Mouse (Mus musculus) B cell, adult 2 months (primary cell): ENCODE results near the gene Kmt5a.

Experiments used
- DNase-seq, 2 experiments: peaks; one replicate each; pipeline ENCODE4 v3.0.0; 2022

Gene Kmt5a

DNA sequence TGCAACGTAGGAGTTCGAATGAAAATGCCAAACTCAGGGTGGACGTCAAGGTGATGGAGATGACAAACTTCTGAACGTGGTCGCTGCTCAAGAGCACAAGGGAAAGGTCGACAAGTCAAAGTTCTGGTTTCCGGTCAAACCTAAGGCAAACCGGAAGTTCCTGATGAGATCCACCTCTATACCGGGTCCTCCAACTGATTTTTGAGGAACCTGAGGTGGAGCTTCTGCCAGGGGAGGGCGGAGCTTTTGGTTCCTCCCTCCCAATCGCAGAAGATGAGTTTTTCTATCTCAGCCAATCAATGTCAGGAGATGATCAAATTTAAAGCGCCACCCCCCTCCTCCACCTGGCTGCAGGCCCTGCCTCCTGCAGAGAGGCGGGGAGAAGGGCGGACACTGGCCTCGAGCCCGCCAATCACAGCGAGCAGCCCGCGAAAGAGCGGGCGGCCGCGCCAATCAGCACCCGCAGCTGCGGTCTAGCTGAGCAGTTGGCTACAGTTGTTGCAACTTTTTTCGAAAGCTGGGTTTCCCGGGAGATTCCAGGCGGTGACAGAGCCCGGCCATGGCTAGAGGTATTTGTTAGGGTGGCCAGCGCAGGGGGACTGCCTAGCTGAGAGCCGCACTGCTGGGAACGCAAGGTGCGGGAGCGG lies at the start of gene Kmt5a:
Gene Kmt5a (plus strand): TSS at position 484 of the 647 bp plus-strand sequence.
- DNase-seq = peak; percentile 90 to 94

DNA sequence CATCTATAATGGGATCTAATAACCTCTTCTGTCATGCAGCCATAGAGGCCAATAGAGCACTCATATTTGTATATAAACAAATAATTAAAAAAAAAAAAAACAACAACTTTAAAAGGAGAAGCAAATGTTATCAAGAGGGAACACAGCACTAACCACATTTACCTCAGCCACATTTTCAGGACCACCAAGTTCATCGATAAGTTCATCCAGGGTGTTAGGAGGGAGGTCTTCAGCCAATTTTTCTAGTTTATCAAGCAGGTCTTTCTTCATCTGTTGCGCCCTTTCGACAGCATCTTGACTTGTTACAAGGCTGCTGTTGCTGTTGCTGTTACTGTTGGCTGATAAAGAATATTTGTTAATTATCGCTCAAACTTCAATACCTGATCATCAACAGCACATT lies 47.3 kb upstream of the Kmt5a start:
- DNase-seq = no peak

DNA sequence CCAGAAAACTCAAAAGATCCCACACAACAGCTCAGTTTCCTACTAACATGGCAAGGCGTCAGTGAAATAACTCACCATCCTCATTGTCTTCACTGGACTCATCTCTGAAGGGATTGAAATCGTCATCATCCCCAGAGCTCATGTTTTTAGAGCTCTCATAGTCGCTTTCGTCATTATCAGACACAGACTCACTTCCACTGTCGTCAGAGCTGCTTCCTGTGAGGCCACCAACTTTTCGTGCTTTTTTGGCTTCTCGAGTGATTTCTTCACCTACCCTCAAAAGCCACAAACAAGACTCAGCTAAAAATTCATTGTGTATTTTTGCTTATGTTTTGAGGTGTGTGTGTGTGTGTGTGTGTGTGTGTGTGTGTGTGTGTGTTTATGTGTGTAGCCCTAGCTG lies 46.0 kb upstream of the Kmt5a start:
- no peak for DNase-seq

DNA sequence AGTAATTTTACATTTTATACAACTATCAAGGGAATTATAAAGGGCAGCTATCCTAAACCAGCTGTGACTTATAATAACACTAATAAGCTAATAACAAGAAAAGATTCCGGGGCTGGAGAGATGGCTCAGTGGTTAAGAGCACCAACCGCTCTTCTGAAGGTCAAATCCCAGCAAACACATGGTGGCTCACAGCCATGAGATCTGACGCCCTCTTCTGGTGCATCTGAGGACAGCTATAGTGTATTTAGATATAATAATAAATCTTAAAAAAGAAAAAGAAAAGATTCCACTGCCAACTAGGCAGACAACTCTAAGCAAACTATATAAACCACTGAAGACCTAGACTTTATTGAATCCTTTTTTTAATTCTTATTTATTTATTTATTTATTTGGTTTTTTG lies 28.9 kb upstream of the Kmt5a start:
- DNase-seq = peak; percentile 34 to 49

DNA sequence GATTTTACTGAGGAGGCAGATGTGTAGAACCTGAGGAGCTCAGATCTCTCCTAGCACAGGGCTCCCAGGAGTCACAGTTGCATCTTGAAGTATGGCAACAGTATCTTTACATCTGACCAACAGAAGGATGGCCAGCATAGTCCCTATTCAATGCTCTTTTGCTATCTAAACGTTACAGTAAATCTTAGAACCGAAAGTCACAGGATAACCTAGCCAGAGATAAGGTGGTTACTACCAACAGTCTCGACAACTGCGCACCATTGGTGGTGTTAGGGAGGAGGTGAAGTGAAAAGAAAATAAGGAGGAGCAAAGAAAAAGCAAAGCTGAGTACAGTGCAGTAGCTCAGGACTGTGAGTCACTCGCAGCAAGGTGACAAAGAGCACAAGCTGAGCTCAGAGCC lies 27.6 kb upstream of the Kmt5a start:
- no peak for DNase-seq

DNA sequence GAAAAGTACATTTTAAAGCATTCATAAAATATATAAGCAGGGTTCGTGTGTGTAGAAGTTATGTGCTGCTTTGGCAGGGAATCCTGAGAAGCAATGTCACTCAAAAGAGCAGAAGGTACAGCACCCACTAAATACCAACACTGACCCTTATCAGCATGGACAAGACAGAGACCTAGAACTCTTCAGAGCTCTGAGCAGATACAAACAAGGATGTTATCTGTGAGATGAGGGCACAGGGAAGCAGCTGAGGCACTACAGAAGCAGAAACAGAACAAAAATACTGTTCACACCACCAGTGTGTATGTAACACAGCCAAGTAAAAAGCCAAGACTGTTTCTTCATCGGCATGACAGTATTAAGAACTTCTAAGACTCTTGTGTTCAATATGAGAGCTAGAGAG lies 20.8 kb upstream of the Kmt5a start:
- DNase-seq = no peak

DNA sequence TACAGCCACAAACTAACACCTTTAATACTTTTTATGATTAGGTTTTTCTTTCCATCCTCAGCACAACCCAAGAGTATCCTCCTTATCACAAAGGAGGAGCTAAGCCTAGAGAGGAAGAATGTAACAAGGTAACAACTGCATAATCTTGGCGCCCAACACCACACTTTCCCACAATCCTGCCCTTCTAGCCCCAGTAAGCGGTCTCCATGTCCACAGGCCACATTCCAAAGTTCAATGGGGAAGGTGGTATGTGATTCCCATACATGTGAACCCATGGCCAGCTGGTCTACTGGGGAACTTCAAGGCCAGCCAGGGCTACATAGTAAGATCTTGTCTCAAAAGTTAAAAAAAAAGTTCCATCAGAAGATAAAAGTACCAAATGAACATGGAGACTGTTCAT lies 17.9 kb upstream of the Kmt5a start:
- DNase-seq = no peak

DNA sequence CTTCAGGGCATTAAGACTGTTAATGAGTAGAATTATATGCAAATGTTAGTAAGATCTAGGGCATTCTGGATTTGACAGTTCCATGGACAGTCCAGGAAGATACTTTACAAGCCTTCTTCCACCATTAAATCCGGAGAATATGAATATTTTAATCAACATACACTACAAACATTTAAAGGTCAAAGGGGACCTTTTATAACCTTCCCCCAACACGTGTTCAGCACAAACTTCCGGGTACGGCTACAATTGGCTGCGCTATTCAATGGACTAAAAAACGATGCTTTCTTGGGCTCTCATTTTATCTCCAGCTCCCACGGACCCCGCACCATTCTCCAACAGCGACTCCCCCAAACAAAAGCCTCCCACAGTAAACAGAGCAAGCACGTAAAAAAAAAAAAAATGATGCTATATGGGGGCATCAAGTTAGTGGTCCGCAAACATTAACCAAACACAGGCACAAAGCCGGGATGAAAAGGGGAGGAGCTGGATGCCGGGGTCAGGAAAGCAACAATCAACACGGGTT lies 15.5 kb upstream of the Kmt5a start:
- peak; percentile 32 to 35 for DNase-seq

DNA sequence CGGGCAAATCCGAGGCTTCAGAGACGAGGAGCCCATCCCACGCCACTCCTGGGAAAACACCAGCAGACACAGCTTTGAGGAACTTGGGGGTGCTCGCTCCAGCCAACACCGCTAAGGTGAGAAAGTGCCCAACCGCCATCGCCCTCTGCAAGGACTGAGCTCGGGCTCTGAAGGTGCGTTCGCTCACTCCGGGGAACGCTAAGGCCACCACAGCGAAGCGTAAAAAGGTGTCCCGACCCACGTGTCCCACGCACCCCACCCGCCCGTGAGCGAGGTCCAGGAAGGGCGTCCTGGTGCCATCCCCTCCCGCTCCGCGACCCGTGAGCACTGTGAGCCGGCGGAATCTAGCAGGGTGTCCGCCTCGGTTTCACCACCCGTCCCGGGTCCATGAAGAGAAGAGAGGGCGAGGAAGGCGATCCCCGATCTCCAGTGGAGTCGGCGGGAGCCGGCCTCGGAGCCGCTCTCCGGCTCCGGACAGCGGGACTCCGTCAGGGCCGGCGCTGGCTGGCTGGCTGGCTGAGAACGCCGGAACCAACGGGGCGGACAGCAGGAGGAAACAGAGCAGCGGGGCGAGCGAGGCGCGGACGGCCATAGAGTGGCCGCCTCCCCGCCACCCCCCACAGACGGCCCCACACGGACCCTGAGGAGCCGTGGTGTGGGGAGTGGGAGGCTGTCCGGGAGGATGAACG lies 14.9 kb upstream of the Kmt5a start:
- DNase-seq = peak in 1 of 2 experiments; percentile 43

DNA sequence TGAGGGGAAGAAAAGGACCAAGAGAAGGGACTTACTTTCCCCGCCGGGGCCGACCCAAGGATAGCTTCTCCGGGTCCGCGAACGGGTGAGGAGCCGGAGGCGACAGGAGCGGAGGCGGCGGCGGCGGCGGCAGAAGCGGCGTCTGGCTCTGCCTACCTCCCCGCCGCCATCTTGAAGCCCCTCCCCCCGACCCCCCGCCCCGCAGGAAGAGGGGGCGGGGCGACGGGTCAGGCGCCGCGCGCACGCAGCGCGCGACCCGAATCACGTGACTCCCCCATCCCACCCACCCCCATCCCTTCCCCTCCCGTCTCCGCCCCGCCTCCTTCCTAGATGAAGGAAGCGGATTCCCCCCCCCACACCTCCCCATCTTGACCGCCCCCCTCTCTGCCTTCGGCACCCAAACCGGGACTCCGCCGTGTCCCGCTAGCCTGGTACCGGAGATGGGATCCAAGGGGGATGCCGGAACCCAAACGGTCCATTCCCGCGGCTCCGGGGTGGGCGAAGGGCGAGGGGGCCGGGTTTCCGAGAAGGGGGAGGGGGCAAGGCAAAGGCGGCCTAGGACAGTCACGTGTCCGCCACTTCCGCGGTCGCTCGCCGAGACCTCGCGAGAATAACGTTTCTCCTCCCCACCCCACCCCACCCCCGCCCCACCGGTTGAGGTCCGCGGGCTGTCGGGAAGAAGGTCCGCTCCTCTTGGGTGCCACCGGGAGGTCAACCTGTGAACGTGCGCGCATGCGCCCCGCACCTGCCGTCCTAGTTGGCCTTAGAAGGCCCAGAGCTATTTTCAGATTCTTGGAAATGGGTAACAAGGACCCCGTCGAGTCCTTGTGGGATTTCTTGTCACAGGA lies 14.1 kb upstream of the Kmt5a start, which contains the start of gene Sbno1:
Gene Sbno1 (minus strand): TSS at position 590 of the 848 bp plus-strand sequence.
- DNase-seq = peak; percentile 90 to 92

DNA sequence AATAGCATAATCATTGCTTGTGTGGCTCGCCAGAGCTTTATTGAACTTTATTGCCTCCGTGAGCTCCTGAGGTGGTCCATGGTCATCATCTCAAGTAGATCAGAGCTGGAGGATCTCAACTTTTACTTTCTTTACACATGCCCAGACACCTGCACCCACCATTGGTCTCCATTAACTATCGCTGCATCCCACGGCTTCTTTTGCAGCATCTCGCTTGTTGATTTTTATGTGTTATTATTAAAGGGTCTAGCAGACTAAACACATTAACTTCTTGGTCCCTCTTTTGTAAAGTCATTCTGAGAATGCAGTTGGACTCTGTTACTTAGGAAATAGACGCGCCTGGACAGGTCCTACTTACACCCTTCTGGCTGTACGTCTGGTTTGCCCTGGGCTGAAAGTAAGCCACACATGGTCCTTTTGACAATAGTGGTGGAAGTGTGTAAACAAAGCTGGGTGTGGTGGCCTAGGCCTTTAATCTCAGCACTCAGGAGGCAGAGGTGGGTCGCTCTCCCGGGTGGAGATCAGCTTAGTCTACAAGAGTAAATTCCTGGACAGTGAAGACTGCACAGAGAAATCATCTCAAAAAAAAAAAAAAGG lies 13.2 kb upstream of the Kmt5a start:
- DNase-seq = no peak

DNA sequence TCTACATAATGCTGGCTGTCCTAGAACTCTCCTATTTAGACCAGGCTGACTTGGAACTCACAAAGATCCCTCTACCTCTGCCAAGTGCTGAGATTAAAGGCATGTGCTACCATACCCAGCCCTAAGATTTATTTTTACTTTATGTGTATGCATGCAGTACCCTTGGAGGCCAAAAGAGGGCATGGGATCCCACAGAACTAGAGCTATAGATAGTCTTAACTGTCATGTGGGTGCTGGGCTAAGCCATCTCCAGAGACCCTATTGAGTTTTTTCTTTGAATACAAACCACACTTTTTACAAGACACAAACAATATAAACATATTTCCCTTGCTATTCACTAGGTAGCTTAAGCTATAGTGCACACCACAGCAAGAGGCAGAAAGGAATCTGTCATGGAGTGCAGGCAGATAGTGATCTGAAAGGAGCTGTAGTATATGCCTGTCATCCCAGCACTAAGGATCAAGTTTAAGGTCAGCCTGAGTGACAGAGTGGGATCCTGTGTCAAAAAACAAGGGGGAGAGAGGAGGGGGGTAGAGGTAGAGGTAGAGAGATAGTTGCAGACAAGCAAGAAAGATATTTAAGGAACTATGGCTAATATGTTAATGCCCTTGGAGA lies 7.2 kb upstream of the Kmt5a start:
- peak; percentile 75 to 80 for DNase-seq

DNA sequence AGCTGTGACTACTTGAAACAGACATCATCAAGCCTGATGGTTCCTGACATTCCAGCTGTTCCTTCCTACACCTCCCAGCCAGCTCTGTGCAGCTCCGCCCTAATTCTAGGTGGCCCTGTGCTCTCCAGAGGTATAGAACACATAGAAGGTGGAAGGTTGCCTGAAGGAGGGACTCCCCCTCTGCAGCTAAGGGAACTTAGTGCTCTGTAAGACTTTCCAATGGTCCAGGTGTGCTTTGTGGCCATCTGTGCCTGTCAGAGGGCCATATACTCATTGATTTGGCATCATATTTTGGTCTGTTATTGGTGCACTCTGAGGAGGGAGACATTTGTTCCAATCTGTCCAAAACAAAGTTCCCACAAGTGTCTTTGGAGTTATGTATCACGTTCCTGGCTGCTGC lies 6.7 kb upstream of the Kmt5a start:
- DNase-seq = no peak

DNA sequence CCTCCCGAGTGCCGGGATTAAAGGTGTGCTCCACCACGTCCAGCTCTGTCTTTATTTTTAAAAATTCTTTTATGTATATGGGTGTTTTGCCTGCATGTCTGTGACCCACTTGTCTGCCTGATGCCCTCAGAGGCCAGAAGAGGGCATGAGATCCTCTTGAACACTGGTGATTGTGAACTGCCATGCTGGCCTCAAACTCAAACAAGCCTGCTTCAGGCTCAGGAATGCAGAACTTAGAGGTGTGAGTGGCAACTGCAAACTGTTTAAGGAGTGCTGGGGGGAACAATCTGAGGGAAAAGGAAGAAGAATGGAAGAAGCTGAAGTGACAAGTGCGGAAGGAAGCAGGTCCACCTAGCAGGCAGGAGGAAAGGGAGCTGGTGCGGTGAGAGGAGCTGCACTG lies 1.5 kb upstream of the Kmt5a start:
- DNase-seq = peak; percentile 50 to 51

DNA sequence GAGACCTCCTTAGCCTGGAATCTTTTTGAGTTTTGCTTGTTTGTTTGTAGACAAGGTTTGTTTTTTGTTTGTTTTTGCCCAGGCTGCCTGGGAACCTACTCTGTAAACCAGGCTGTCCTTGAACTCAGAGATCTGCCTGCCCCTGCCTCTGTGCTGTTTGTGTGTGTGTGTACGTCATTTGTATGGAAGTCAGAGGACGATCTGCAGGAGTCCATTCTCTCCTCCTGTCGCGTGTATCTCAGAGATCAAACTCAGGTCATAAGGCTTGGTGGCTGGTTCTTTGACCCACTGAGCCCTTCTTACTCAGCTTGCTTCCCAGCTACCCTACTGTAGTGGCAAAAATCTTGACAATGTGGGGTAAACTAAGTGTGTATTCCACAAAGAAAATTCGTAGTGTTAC lies 984 bp upstream of the Kmt5a start:
- no peak for DNase-seq

DNA sequence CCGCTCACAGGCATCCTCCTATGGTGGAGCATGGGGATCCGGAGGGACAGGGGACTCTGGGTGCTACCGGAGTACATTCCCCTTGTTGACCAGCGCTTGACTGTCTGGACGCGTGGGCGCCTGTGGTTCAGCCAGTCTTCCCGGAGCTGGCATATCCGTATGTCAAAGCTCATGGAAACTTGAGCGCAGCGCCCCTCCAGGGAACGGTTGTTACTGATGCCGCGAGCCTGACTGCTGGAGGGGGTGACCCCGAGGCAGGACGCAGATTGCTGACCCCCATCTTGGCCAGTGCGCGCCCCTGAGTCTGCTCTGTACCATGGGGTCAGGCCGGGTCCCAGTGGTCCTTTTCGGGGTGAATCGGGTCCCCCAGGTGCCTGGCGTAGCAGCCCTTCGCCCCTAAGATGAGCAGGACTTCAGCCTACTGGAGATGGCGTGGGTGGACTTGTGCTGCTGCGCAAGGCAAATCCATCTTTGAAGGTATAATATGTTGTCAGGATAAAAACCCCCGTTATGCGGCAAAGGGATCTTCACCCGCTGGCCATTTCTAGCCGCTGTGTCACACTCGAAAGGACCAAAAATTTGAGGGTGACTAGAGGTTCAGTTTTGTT lies 468 bp downstream of the Kmt5a start:
- DNase-seq = peak; percentile 62 to 65

DNA sequence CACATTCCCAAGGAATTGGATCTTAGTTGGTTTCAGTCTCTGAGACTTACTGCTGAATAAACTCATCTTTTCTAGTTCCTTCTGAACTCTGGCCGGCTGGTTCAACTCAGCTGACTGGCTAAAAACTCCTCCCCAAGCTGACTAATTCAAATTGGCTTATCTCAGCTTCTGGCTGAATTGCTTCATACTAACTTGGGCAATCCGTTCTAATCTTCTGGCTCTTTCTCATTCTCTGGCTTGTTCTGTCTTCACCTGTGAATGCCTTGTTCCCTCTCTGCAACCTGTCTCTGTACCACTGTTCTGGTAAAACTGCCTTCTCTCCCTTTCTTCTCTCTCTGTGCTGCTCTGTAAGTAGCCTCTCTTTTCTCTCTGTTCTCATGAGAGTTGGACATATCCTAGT lies 2.9 kb downstream of the Kmt5a start:
- no peak for DNase-seq

DNA sequence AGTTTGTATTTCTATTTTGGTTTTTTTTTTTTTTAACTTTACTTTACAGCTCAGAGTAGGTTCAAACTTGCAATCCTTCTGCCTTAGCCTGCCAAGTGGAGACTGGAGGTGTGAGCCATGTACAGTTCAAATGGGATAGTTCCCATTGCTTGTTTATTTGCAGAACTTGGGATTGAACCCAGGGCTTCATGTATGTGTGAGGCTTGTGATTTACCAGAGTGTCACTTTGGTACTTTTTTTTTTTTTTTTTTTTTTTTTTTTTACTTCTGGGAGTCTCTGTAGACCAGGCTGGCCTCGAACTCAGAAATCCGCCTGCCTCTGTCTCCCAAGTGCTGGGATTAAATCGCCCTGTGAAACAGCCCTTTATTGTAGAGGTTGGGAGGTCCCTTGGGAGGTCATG lies 4.5 kb downstream of the Kmt5a start:
- DNase-seq = no peak

DNA sequence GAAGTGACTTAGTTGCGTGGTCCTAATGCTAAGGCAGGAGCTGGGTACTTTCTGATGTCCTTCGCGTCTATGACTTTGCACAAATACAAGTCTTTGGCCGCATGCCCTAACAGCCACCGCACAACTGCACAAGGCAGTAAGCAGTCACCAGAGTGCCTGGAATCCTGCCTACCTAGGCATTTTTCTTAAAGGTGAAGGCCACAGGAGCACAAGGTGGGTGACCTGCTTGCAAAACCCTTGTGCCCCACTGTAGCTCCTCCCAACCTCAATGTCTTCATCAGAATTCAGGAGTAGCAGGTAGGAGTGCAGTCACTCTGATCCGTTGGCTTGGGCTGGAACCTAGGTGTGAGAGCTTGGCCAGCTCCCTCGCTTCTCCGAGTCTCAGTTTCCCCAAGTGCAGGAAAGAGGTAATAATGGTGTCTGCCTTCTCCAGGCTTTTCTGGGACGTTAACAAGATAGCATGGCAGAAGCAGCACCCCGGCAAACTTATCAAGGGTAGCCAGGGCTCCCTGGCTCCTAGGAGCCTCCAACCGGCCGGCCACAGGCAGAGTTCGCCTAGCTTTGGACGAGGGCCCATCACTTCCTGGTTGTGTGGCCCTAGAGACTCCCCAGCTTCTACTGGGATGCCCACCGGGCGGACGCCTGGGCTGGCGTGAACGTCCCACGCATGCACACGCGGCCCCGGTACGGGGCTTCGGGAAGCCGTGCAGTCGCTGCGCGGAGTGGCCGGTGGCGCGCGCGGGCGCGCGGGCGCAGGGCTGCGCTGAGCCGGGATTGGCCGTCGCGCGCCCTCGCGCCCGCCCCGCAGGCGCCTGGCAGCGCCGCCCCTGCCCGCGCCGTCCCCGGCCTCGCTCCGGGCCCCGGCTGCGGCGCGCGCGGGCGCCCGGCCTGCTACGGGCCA lies 5.2 kb downstream of the Kmt5a start:
- DNase-seq = peak; percentile 62 to 73

DNA sequence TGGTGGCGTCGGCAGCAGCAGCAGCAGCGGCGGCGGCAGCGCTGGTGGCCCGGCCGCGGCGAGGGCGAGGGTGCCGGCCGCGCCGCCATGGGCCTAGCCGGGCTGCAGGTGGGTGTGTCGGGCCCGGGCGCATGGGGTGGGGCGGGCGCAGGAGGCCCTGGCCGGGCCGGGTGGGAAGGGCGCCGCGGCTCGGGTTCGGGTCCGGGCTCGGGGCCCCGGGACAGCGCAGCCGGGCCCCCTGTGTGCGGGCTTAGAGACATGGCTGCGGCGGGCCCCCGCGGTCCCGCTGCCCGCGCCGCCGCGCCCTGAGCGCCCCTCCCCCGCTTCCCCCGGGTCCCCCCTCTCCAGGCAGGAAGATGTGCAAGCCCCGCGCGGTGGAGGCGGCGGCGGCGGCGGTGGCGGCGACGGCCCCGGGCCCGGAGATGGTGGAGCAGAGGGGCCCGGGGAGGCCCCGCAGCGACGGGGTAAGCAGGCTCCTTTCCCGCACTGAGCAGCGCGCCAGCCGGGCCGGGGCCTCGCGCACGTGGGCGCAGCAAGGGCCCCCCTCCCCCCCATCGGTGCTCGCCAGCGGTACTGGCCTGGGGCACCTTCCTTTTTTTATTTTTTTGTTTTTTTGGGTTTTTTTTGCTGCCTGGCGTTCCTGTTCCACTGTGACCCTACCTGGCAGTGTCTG lies 6.0 kb downstream of the Kmt5a start:
- peak; percentile 30 to 40 for DNase-seq
